Mouse (Mus musculus): ENCODE measurements around the gene Josd1. TPM values are rescaled to one million over a fixed set of nuclear protein-coding genes. Genes with fewer than 3 reads are reported as not detected.

Gene Josd1
- polyA plus RNA-seq, 1 experiment: 20.9 TPM

DNA sequence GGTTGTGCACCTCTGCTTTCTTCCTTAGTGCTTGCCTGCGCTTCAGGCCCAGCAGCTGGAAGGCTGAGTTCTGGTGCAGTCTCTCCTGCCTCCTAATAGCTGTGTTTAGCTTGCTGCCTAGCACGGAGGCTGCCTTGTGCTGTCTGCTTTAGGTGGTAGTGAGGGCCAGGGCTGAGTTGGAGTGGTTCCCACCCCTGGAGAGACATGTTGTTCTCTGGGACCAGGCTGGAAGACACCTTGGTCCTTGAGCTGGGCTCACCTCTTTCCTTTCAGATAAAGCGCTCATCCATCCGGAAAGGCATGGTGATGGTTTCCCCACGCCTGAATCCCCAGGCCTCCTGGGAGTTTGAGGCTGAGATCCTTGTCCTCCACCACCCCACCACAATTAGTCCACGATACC is 29.0 kb upstream of the Josd1 start:
- no peak overlapping the region for H3K9ac ChIP-seq (ENCODE audit: low read depth, poor library complexity, severe bottlenecking)
- TF ChIP-seq POLR2A (IDR thresholded peaks at IDR 0.05; ENCODE audit: insufficient read depth, low read length) (no peak), EP300 (IDR thresholded peaks at IDR 0.05; ENCODE audit: insufficient read depth, low read depth, low read length) (no peak), CTCF (IDR thresholded peaks at IDR 0.05; ENCODE audit: low read depth, low read length) (no peak)
- H3K9me3 ChIP-seq (replicated peaks; ENCODE audit: control insufficient read depth, insufficient read depth, low read length, poor library complexity, severe bottlenecking): no peaks in the 10 kb centered on the region
- H3K4me3 ChIP-seq (ENCODE audit: low read depth, low read length): no peak overlapping the region
- no peak overlapping the region for H3K27ac ChIP-seq (ENCODE audit: insufficient read depth, low read length)
- H3K4me1 ChIP-seq (ENCODE audit: control insufficient read depth, insufficient read depth, low read length): no peaks in the 10 kb centered on the region
- peaks cover 5% of the 10 kb centered on the region for H3K36me3 ChIP-seq (ENCODE audit: control insufficient read depth, insufficient read depth, low read length, poor library complexity, severe bottlenecking)
- H3K27me3 ChIP-seq (ENCODE audit: control insufficient read depth, insufficient read depth, low read length, poor library complexity, severe bottlenecking): no peaks in the 10 kb centered on the region

DNA sequence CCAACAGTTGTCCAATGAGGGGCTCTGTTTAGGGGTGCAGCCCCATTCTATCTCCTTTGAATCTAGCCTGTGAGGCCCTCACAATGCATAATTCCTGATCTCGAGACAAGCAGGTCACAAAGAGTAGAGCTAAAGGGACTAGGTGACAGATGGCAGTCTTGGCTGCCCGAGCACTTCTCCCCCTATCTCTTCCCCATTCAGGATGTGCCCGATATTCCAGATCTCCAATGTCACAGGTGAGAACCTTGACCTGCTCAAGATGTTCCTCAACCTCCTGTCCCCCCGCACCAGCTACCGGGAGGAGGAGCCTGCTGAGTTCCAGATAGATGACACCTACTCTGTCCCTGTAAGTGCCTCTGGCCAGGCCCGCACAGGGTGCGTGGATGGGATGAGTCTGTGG is 27.9 kb upstream of the Josd1 start:
- H3K4me1 ChIP-seq (ENCODE audit: control insufficient read depth, insufficient read depth, low read length): no peaks in the 10 kb centered on the region
- no peaks in the 10 kb centered on the region for H3K27me3 ChIP-seq (ENCODE audit: control insufficient read depth, insufficient read depth, low read length, poor library complexity, severe bottlenecking)
- peaks cover 5% of the 10 kb centered on the region for H3K36me3 ChIP-seq (ENCODE audit: control insufficient read depth, insufficient read depth, low read length, poor library complexity, severe bottlenecking)
- H3K9me3 ChIP-seq (replicated peaks; ENCODE audit: control insufficient read depth, insufficient read depth, low read length, poor library complexity, severe bottlenecking): no peaks in the 10 kb centered on the region
- H3K4me3 ChIP-seq (ENCODE audit: low read depth, low read length): no peak overlapping the region
- H3K9ac ChIP-seq (ENCODE audit: low read depth, poor library complexity, severe bottlenecking): no peak overlapping the region
- H3K27ac ChIP-seq (ENCODE audit: insufficient read depth, low read length): no peak overlapping the region
- TF ChIP-seq POLR2A (IDR thresholded peaks at IDR 0.05; ENCODE audit: insufficient read depth, low read length): no peak
- no peak for TF ChIP-seq EP300 (IDR thresholded peaks at IDR 0.05; ENCODE audit: insufficient read depth, low read depth, low read length)

DNA sequence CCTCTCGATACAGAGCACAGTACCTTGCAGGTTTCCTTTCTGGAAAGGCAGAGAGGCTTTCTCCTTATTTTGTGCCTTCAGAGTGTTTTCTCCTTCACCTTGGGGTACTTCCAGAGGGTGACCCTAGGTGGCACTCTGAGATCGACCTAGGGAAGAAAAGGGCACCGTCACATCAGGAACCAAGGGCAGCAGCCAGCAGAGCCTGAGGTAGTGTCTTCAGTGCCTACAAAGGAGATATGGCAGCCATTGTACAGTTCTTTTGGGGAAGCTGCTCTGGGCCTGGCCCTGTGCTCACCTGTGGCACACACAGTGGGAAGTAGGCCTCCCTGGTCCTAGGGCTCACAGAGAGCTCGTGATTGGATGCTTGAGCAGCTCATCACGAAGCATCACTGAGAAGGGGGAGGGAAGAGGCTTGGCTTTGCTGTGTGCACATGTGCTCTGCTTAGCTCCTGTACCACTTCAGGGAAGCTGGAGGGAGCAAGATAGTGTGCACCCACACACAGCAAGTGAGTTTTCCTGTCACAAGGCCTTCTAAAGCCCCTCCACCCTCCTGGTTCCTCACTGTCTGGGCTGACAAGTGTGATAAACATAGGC is 20.6 kb upstream of the Josd1 start:
- Histone ChIP-seq H3K4me3 (ENCODE audit: low read depth, low read length) (no peak overlapping the region), H3K36me3 (ENCODE audit: control insufficient read depth, insufficient read depth, low read length, poor library complexity, severe bottlenecking) (peaks cover 5% of the 10 kb centered on the region)
- TF ChIP-seq POLR2A (IDR thresholded peaks at IDR 0.05; ENCODE audit: insufficient read depth, low read length) (no peak), EP300 (IDR thresholded peaks at IDR 0.05; ENCODE audit: insufficient read depth, low read depth, low read length) (no peak), CTCF (IDR thresholded peaks at IDR 0.05; ENCODE audit: low read depth, low read length) (peak; percentile 35)

DNA sequence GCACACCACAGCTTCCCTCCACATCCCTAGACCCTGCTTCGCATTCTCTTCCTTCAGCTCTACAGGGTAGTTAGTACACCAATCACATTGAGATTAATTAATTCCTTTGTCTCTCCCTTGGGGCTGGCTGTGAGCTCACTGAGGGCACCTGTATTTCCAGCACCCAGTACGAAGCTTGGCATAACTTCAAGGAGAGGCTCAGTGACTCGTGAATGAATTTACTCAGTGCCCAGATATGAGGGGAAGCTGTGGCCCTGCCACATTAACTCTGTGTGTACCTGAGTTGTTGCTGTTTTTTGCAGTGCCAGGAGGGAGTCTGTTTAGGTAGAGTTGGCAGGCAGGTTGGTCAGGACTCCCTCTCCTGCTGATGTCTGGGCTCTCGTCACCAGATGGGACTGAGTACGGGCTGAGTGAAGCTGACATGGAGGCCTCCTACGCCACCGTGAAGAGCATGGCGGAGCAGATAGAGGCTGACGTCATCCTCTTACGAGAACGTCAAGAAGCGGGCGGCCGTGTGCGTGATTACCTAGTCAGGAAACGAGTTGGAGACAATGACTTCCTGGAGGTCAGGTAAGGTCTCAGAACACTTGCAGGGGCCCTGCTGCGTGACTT is 19.0 kb upstream of the Josd1 start:
- no peaks in the 10 kb centered on the region for H3K4me1 ChIP-seq (ENCODE audit: control insufficient read depth, insufficient read depth, low read length)
- H3K4me3 ChIP-seq (ENCODE audit: low read depth, low read length): no peak overlapping the region
- H3K9ac ChIP-seq (ENCODE audit: low read depth, poor library complexity, severe bottlenecking): no peak overlapping the region
- H3K36me3 ChIP-seq (ENCODE audit: control insufficient read depth, insufficient read depth, low read length, poor library complexity, severe bottlenecking): peaks cover 3% of the 10 kb centered on the region
- no peaks in the 10 kb centered on the region for H3K27me3 ChIP-seq (ENCODE audit: control insufficient read depth, insufficient read depth, low read length, poor library complexity, severe bottlenecking)
- TF ChIP-seq CTCF (IDR thresholded peaks at IDR 0.05; ENCODE audit: low read depth, low read length): no peak
- no peak for TF ChIP-seq POLR2A (IDR thresholded peaks at IDR 0.05; ENCODE audit: insufficient read depth, low read length)
- TF ChIP-seq EP300 (IDR thresholded peaks at IDR 0.05; ENCODE audit: insufficient read depth, low read depth, low read length): no peak
- H3K27ac ChIP-seq (ENCODE audit: insufficient read depth, low read length): no peak overlapping the region
- H3K9me3 ChIP-seq (replicated peaks; ENCODE audit: control insufficient read depth, insufficient read depth, low read length, poor library complexity, severe bottlenecking): no peaks in the 10 kb centered on the region

More for the DNA sequence above, 20.6 kb upstream of the Josd1 start:
- H3K27ac ChIP-seq (ENCODE audit: insufficient read depth, low read length): no peak overlapping the region
- no peaks in the 10 kb centered on the region for H3K4me1 ChIP-seq (ENCODE audit: control insufficient read depth, insufficient read depth, low read length)
- H3K9me3 ChIP-seq (replicated peaks; ENCODE audit: control insufficient read depth, insufficient read depth, low read length, poor library complexity, severe bottlenecking): no peaks in the 10 kb centered on the region
- H3K9ac ChIP-seq (ENCODE audit: low read depth, poor library complexity, severe bottlenecking): no peak overlapping the region
- H3K27me3 ChIP-seq (ENCODE audit: control insufficient read depth, insufficient read depth, low read length, poor library complexity, severe bottlenecking): no peaks in the 10 kb centered on the region

- no peak overlapping the region for H3K4me3 ChIP-seq (ENCODE audit: low read depth, low read length)
- no peak overlapping the region for H3K9ac ChIP-seq (ENCODE audit: low read depth, poor library complexity, severe bottlenecking)
- H3K27ac ChIP-seq (ENCODE audit: insufficient read depth, low read length): no peak overlapping the region
- H3K4me1 ChIP-seq (ENCODE audit: control insufficient read depth, insufficient read depth, low read length): no peaks in the 10 kb centered on the region
- no peaks in the 10 kb centered on the region for H3K27me3 ChIP-seq (ENCODE audit: control insufficient read depth, insufficient read depth, low read length, poor library complexity, severe bottlenecking)
- TF ChIP-seq EP300 (IDR thresholded peaks at IDR 0.05; ENCODE audit: insufficient read depth, low read depth, low read length) (no peak), CTCF (IDR thresholded peaks at IDR 0.05; ENCODE audit: low read depth, low read length) (no peak), POLR2A (IDR thresholded peaks at IDR 0.05; ENCODE audit: insufficient read depth, low read length) (no peak)
- H3K36me3 ChIP-seq (ENCODE audit: control insufficient read depth, insufficient read depth, low read length, poor library complexity, severe bottlenecking): peaks cover 8% of the 10 kb centered on the region; the same call in 1 of the 2 replicates
- H3K9me3 ChIP-seq (replicated peaks; ENCODE audit: control insufficient read depth, insufficient read depth, low read length, poor library complexity, severe bottlenecking): no peaks in the 10 kb centered on the region
These were observed 10.0 kb upstream of the Josd1 start for GRCm38 (mm10) chr15:79697558-79698187.

DNA sequence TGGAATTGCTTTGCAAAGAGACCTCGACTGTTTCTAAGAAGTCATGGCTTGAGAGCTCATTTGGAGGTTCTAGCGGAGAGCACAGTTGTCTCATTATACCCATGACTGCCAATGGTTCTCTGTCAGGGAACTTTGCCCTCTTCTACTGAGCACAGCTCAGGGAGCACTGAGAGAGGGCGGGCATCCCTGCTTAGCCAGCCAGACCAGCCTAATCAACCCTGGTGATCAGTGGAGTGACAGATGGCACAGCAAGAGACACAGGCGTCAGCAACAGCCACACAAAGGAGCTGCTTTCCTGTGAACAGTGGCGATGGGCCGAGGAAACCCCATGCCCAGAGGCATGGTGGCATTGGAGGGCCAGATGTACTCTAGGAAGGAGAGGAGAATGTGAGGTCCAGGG is 9.3 kb upstream of the Josd1 start:
- TF ChIP-seq POLR2A (IDR thresholded peaks at IDR 0.05; ENCODE audit: insufficient read depth, low read length) (no peak), EP300 (IDR thresholded peaks at IDR 0.05; ENCODE audit: insufficient read depth, low read depth, low read length) (no peak), CTCF (IDR thresholded peaks at IDR 0.05; ENCODE audit: low read depth, low read length) (no peak)
- Histone ChIP-seq H3K27ac (ENCODE audit: insufficient read depth, low read length) (no peak overlapping the region), H3K4me3 (ENCODE audit: low read depth, low read length) (no peak overlapping the region), H3K9ac (ENCODE audit: low read depth, poor library complexity, severe bottlenecking) (no peak overlapping the region), H3K9me3 (replicated peaks; ENCODE audit: control insufficient read depth, insufficient read depth, low read length, poor library complexity, severe bottlenecking) (no peaks in the 10 kb centered on the region), H3K27me3 (ENCODE audit: control insufficient read depth, insufficient read depth, low read length, poor library complexity, severe bottlenecking) (no peaks in the 10 kb centered on the region), H3K4me1 (ENCODE audit: control insufficient read depth, insufficient read depth, low read length) (no peaks in the 10 kb centered on the region), H3K36me3 (ENCODE audit: control insufficient read depth, insufficient read depth, low read length, poor library complexity, severe bottlenecking) (peaks cover 8% of the 10 kb centered on the region; the same call in 1 of the 2 replicates)
